Mouse (Mus musculus) urinary bladder, postnatal 10 days (tissue): Measurements from ENCODE around the gene Aak1.
A peak's percentile ranks its signal among the peaks of the same experiment; 100 is the strongest.

Source experiments
- DNase-seq: peaks from one replicate; pipeline ENCODE4 v3.0.0; 2022; ENCODE audit warnings: low spot score

Gene Aak1

DNA sequence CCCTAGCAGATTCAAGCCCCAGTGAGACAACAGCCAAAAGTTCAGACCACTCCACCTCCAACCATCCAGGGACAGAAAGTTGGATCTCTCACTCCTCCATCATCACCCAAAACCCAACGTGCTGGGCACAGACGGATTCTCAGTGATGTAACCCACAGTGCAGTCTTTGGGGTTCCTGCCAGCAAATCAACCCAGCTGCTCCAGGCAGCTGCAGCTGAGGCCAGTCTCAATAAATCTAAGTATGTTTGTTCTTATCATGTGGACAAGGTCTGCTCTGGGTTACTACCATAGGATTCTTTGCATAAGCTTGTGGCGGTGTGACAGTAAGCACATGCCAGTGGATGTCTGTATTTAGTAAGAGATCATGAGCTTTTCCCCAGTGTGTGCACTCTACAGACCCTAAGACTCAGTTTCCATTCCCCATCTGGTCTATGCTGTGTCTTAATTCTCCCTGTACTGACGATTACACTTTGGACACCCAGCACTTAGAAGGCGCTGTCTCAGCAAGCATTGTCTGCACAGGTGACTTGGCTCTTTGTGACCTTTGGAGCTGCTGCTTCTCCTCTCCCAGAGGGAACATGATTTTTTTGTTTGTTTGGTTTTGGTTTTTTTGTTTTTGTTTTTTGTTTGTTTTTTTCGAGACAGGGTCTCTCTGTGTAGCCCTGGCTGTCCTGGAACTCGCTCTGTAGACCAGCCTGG lies 114.8 kb downstream of the Aak1 start:
- DNase-seq, result no peak

- no peak for DNase-seq
These were observed 117.8 kb downstream of the Aak1 start for GRCm38 (mm10) chr6:86967166-86967565.

DNA sequence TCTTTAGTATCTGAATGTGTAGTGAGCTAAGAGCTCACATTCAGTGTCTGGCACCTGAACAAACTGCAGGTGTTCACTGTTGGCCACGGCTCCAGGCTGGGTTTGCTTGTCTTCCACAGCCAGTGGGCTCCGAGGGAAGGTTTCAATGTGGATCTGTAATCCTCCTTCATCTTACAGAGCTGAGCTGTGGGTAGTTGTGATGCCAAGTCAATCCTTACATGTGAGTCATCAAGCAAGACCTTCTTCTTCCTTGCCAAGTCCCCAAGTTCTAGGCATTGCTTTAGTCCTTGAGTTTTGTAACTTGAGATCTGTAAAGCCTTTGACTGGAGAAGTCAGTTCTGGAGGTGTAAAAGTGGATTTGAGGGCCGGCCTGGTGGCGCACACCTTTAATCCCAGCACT lies 124.6 kb downstream of the Aak1 start:
- no peak for DNase-seq

DNA sequence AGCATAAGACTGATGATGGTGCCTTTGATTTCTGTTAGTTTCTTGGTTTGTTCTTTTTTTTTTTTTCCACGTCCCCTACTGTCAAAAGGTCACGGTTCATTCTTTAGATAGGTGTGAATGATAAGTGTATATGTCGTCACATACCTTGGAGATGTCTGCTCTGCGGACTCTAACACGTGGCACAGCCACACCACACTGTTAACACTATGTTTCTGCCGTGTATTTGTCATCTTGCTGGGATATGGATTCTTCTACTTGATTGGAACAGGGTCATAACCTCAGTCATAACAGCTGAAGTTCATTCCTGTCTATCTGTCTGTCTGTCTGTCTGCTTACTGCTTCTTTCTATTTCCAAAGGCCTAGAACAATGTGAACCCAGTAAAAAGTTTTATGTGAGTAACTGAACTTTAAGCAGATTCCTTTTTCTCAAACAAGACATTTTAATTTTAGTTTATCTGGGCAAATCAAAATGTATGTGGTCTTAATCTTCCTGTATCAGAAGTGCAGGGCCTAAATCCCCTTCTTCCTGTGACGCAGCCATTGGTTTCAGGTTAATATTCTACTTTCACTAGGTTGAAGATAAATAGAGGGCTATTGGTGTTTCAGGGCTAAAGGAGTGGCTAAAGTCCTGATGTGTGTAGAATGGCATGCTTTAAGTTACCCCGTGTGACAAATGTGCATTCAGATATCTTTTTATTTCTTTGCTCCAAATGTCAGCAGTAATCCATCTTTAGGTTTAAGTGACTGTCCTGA lies 129.0 kb downstream of the Aak1 start:
- DNase-seq, result no peak

DNA sequence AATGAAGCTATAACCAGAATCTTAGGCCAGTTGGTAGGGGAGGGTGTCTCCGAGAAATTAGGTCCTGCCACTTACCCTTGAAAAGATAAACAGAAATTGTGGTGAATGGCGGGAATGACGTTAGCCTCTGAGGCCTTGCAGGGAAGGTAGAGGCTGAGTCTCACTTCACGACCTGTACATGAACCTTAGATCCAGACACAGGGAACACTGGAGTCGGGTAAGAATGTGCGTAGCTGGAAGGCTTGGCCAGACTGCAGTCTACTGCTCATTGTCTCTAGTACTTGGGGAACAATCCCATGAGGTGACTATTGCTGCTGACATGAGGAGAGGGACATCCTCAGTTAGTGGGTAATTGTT lies 129.6 kb downstream of the Aak1 start:
- DNase-seq, result no peak

- no peak for DNase-seq
These were observed 131.9 kb downstream of the Aak1 start for GRCm38 (mm10) chr6:86981206-86981605.

DNA sequence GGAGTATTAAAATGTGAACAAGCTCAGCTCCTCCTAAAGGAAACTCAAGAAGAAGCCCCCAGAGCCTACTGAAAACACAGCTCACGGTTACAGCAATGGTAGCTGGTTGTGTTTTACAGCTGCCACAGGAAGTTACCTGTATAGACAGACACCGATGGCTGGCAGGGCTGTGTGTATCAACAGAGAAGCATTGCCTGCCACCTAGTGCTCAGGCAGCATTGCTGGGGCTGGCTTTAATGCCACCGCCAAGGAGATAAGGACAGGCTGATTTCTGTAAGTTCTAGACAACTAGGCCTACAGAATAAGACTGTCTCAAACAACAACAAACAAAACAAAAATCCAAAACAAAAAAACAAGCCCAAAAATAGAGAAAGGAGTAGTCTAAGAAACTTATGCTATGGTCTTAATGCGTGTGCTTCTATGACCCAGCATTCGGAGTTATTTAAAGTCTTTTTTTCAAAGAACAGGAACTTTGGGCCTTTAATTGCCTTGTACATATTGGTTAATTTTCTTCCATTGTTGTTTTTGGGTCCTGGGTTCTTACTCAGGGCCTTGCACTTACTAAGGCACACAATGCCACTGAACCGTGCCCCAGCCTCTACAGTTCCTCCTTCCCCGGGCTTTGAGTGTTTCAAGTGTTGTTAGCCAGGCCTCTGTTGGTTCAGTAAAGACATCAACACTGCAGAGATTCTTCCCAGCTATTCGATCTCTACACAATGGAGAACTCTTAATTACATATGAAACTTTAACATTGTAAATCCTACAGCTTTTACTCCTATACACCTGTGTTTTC lies 136.2 kb downstream of the Aak1 start:
- no peak for DNase-seq

DNA sequence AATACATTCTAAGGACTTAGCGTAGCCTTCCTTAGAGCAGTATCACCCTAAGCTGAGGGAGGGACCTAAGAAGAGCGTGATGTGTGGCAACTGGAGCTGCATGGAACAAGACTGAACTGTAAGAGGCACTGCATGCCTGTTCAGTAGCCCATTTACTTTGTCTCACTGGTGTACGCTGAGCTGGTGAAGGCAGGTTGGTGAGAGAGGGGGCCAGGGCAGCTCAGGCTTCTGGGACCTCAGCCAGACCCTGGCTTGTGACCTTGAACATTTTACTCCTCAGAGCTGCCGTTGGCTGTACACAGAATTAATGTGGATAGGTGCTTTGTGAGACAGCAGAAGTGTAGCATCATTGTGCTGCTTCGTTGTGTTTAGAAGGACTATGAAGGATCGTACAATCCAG lies 140.3 kb downstream of the Aak1 start:
- no peak for DNase-seq

- DNase-seq, result no peak
These were observed 141.7 kb downstream of the Aak1 start for GRCm38 (mm10) chr6:86991041-86991440.

- DNase-seq, result no peak
These were observed 143.0 kb downstream of the Aak1 start for GRCm38 (mm10) chr6:86992349-86992748.

- DNase-seq, result no peak
These were observed 144.9 kb downstream of the Aak1 start for GRCm38 (mm10) chr6:86994254-86994653.

DNA sequence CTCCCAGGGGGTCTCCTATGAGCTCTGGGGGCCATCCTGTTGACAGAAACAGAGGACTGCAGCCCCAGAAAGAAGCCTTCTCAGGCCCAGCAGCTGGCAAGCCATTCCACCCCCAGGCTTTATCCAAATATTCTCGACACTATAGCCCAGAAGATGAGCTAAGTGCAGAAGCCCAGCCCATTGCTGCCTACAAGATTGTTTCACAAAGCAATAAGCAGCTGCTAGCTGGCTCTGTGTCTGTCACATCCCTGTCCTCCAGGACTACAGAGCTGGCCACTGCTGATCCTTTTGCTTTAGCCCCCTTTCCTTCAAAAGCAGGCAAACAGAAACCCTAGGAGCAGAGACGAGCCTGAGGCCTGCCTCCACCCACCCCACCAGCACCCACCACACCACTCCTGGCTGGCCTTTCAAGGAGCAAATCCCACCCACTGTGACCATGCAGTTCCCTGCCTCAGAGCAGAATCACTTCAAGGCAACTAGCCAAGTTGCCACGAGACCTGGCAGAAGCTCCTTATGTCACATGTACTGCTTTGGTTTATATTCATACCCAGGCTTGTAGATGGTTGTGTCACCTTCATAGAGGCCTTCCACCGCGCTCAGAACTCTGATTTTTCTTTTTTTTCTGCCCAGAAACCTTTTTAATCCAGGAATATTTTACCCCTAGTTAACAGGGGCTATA lies 147.5 kb downstream of the Aak1 start:
- DNase-seq, result no peak

- DNase-seq, result no peak
These were observed 148.0 kb downstream of the Aak1 start for GRCm38 (mm10) chr6:86997360-86997759.

- DNase-seq, result no peak
These were observed 152.7 kb downstream of the Aak1 start for GRCm38 (mm10) chr6:87001995-87002394.

GRCm38 (mm10) chr6:87002521-87003055 lies 153.3 kb downstream of the Aak1 start:
- DNase-seq, result peak; percentile 47

DNA sequence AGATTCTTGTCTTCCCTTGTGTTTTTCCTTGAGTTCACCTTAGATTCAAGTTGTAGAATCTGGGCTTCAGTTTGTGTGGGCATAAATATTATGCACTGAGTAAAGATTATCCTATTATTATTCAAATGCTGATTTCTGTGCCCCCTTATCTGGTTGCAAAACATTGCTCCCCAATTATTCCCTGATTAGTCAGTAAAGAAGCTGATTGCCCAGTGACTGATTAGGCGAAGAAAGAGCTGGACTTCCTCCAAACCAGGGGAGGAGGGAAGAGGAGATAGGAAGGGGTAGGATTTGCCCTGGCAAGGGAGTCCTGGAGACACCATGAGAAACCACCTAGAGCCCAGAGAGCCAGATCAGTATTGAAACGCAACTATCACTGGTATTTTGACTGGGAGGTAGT lies 154.8 kb downstream of the Aak1 start:
- DNase-seq, result no peak

GRCm38 (mm10) chr6:87005577-87005976 lies 156.3 kb downstream of the Aak1 start:
- DNase-seq, result no peak

DNA sequence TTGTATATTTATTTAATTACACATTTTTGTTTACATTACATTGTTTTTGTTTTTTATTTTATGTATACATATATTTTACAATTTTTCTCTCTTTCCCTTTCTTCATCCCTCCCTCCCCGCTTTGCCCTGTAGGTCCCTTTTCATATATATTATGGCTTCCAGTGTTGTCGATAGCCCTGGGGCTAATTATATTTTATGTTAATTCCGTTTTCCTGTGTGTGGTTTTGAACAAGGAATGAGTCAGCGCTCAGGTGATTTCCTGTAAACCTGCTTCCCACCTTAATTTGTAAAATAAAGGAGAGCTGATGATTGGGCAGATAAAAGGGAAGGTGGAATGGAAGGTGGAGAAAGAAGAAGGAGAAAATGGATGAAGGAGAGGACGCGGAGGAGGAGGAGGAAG lies 159.6 kb downstream of the Aak1 start, which contains the start of gene Nfu1:
TSS of gene Nfu1 (plus strand) at position 350 of the 400 bp plus-strand sequence.
- DNase-seq, result no peak

DNA sequence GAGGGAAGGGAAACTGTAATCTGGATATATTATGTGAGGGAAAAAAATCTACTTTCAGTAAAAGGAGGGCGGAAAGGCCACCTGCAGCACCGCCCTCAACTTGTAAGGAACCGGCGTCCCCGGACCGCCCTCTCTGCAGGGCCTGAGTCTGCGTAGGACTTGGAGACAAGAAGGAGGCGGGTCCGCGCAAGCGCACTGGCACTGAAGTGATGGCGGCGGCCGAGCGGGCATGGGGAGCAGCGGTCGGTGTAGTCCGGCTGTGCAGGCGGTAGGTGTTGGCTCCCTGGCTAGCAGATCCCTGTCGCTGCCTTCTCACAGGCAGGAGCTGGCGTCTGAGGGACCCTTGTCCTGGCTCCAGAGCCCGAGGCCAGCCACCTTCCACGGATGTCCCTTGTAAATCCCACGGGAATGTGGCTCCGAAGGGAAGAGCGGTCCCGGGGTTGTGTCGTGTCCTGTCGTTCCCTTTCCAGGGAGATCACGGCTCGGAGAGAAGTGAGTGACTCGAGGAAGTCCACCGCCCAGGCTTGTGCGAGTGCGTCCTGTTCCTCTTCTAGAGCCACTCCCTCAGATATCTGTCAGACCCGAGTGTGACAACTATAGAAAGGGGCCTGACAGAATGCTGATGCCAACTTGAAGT lies 160.5 kb downstream of the Aak1 start:
- DNase-seq, result peak; percentile 83

DNA sequence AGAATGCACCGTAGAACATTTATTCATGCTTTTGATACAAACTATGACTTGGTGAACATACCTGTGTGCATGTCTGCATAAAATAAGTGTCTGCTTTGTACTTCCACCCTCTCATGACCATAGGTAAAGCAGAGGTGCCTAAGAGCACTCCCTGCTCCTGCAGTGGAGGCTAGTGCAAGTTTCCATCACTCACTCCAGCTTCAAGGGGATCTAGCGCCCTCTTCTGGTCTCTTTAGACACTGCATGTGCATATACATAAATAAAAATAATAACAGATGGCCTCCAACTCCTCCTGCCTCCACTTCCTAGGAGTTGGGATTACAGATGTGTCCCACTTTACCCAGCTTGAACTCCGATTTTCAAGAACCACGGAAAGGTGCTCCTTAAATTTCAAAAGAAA lies 167.6 kb downstream of the Aak1 start:
- DNase-seq, result no peak

DNA sequence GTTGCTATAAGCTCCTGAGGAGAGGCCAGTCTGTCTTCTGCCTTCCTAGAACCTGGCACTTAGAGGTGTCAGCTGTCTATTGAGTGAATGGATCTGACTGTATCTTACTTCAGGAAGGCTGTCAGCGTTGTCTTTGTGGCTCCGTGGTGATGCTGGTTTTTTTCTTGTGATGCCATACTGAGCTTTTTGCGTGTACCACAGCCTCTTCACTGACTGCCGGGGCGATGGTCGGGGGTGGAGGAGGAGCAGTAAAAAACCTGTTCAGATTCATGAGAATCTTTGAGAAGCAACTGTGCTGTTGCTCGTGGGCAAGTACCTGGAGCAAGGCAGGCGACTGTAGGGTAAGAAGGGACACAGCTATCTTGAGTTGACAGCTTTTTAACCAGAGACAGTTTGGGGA lies 169.6 kb downstream of the Aak1 start:
- no peak for DNase-seq

DNA sequence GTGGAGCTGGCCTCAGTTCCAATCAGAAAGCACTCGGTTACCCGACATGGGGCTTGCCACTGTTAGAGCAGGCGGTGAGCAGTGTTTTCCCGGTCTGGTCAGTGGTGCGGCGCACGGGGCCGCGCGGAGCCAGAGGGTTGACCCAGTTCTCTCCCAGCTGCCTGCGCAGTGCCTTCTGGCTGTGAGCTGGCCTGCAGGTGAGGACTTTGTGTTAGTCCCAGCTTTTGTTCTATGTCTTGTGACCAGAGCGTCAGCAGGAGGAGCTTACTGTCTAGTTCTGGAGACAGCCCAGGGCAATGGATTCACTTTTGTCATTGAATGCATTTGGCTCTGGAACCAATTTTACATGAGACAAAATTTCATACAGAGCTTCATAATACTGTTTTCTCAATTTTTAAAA lies 172.5 kb downstream of the Aak1 start:
- DNase-seq, result no peak
